Mouse (Mus musculus) inflammation-experienced regulatory T-cells, adult 16 weeks (primary cell): Measurements from ENCODE around the gene Emc9. TPM values are rescaled to one million over a fixed set of nuclear protein-coding genes. Genes with fewer than 3 reads are reported as not detected.

ENCODE experiments used
- polyA plus RNA-seq: library from polyadenylated mRNA; unstranded; fragments of 100-300 nt; shearing (Covaris generic); gene quantifications from one replicate; pipeline ENCODE4 v1.2.1, GENCODE M21; 2017

Gene Emc9
- 38.3 TPM for polyA plus RNA-seq

DNA sequence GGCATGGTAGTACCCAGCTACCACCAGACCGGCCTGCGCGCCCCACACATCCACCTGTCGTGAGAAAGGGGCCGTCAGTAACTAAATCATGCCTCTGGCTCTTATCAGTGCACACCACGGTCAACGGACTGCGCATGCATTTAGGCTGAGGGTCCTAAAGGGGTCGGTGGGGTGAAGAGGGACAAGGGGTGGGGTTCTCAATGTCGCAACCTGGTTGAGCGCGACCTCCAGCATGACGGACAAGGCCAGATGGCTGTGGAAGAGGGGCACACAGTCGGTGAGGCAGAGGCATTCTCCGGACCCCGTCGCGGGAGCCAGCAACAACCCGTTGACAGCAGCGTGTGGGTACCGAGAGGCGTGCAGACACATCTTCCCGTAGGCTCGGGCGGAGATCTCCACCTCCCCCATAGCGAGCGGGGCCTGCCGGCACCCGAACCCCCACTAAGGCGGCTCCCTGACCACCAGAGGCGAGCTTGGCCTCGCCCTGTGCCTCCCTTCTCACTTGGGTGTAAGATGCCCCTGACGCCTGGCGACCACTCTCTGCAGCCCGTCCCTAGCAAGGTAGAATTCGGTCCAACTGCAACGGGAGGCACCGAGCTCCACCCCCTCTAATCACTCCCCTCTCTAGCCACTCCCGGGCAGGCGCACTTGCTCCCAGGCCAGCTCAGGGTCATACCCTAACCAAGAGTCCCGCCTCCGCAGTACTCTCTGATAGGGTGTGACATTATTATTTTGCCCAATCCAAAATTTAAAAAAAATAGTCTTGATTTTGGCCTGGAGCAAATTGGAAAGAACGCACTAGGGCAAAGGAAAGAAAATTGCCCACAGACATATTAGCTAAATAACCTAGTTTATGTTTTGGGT is at the start of gene Emc9:
TSS of gene Emc9 (minus strand) at position 601 of the 864 bp plus-strand sequence.

DNA sequence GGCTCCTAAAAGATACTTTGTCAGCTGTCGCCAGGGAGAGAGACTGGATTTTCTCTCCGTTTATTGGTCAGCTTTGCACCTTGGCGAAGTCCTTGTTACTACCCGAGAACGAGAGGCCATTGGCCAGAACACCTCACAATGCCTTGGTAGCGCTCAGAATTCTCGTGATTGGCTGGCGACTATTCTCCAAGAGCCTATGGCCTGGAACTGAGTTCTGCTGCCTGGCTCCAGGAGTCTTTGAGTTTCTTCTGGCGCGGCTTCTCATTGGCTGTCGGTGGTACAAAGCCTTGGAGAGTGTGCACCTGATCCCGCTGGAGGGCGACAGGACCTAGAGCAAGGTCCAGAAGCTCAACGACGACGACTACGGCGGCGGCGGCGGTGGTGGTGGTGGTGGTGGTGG is 32.7 kb upstream of the Emc9 start, which contains the start of gene Rec8:
TSS of gene Rec8 (plus strand) at position 216 of the 400 bp plus-strand sequence.

DNA sequence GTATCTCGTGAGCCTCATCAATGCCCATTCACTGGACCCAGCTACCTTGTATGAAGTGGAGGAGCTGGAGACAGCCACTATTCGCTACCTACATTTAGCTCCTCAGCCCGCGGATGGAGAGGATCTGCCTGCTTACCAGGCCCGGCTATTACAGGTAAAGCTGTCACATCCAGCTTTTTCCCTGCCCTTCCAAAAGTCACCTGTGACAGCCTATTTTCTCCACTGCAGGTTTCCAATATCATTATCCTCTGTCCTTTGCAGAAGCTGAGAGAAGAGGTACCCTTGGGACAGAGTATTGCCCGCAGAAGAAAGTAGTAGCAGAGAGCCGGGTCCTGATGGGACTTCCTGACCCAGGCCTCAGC is 18.1 kb upstream of the Emc9 start, which contains the start of gene Irf9:
TSS of gene Irf9 (plus strand) at position 301 of the 362 bp plus-strand sequence.

DNA sequence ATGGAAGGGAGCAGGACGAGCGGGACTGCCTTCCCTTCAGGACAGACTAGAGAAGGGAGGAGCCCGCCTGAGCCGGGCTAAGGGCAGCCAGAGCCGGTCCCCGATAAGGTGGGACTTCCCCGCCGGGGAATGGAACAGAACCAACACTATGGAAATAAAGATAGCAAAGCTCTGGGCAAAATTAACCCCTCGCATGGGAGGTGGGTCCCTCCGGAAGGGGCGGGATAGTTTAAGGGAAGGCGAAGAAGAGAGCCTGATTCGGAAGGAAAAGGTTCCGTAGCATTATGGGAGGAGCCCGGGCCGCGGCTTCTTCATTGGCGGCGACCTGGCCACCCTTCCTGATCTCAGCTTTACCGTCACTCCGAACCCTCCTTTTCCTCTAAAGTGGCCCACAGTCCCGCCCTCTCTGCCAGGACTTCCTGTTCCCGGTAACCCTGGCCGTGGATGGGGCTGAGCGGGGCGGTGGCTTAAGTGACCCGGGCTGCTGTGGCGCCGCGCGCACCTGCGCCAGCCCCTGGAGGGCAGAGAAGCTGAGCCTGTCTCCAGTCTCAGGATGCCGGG is 6.3 kb upstream of the Emc9 start, which contains the start of gene Rnf31:
TSS of gene Rnf31 (plus strand) at position 378 of the 561 bp plus-strand sequence.

DNA sequence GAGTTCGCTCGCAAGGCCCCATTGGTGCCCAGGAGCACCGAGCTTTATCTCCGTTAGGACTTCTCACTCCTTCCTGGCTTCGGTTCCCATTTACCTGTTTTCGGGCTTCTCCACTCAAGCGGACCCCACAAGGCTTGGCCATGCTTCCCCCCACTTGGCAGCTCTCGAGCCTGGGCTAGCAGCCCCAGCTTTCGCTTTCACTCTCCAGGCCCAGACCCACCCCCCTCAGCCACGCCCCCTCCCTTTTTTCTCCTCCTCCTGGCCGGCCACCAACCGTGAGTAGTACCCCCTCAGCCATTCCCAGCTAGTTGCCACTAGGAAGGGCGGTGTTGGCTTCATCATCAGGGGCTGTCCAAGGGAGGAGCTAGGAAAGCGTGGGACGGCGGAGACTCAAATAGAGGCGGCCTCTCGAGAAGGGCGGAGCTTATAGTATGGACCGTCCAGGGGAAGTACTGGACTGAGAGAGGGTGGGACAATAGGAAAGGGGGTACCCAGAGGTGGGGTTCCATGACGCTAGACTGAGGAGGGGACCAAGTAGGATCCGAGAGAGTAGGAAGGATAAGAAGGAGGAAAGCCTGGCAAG is 5.7 kb upstream of the Emc9 start, which contains the start of gene Psme2:
TSS of gene Psme2 (minus strand) at position 366 of the 583 bp plus-strand sequence.

DNA sequence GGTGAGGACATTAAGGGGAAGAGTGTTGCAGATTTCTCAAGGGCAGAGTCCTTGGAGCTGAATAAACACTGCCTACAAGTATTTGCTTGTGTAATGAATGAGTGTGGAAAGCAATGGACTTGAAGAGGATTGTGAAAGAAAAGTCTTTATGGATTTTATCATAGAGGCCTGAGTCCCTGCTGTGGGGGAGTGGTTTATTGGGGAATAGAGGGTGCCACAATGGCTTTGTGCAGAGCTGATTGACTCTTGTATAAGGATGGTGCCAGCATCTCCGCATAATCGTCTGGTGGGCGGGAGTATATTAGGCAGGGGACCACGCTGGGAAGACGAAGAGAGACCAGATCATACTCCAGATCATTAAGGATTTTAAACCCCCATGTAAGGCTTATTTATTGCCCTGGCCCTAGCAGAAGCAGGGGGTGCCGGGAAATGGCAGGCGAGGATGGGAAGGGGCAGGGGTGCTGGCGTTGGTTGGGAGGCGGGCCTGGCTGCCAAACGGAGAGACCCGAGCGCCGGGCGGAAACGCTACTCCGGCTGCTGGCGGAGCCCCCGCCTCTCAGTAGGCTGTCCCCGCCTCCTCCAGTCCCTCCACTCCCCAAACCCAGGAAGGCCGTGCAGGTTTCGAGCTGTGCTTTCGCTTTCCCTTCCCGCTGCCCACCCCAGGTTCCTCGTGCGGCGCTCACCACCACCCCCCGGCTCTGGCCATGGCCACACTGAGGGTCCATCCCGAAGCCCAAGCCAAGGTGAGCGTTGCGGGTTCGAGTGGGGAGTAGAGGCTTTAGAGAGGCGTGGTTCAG is 7.0 kb downstream of the Emc9 start, which contains the start of gene Psme1:
TSS of gene Psme1 (plus strand) at position 253 of the 797 bp plus-strand sequence.

DNA sequence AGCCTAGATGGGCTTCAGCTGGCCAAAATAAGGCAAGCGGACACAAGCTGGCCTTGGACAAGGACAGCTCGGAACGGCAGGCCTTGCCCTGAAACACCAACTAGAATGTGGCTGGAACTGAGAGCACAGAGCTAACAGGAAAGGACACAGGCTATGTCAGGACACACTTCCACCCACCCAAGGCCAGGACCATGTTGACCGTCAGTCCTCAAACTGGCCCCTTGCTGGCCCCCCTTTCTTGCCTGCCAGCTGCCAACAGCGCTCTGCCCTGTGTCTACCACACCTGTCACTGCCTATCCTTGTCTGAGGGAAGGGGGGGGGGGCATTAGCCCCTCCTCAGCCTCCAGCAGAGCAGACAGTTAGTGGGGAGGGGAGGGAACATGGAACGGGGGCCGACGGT is 9.8 kb downstream of the Emc9 start, which contains the start of gene Fitm1:
TSS of gene Fitm1 (plus strand) at position 316 of the 400 bp plus-strand sequence.

DNA sequence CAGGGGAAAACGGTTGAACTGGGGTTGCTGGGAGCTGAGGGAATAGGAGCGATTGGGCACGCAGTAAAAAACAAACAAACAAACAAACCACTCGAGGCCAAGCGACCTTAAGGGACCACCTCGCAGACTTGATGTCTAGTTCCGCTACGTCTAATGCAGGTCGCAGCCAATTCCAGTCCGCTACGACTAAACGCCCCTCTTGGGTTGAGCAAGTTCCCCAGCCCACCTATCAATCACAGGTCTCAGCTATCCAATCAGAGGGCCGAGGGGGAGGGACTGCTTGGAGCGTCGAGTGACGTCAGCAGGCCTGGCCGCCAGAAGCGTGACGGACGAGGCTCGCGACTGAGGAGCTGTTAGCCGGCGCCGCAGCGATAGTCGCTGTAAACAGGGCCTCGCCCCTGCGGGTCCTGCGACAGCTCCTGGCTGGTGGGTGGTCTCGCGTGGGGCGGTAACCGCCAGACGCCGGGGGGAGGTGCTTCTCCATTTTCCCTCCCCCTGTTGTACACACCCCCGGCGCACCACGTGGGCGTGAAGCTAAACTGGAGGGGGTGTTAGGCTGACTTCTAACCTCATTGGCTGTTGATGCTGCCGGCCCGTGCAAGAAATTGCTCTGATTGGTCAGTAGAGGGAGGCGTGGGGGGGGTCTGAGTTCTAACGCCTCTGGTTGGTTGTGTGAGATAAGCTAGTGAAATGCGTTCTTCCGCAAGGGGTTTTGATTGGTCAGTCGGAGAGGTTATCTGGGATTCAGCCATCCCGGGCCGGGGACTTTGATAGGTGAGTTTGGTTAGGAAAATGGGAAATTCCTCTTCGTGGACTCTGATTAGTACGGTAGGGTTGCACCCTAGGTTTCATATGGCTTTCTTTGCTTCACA is 24.7 kb downstream of the Emc9 start, which contains the start of gene A730061H03Rik:
TSS of gene A730061H03Rik (minus strand) at position 205 of the 872 bp plus-strand sequence.

DNA sequence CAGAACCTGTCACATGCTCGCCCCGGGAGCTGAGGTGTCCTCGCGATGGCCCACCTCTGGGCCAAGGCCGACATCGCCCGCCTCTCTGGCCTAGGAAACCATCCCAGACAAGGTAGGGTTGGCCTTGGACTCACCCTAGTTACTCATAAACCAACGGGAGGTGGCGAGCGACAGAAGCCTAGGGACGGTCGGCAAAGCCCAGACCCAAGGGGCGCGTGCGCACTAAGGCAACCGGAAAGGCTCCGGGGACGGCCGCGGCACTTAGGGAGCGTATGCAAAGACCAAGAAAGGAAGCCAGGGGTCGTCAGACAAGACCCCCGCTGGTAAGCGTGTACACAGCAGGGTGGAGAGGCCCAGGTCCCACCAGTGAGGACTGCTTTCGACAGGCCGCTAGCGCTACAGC is 25.3 kb downstream of the Emc9 start, which contains the start of gene Dcaf11:
TSS of gene Dcaf11 (plus strand) at position 208 of the 403 bp plus-strand sequence.

DNA sequence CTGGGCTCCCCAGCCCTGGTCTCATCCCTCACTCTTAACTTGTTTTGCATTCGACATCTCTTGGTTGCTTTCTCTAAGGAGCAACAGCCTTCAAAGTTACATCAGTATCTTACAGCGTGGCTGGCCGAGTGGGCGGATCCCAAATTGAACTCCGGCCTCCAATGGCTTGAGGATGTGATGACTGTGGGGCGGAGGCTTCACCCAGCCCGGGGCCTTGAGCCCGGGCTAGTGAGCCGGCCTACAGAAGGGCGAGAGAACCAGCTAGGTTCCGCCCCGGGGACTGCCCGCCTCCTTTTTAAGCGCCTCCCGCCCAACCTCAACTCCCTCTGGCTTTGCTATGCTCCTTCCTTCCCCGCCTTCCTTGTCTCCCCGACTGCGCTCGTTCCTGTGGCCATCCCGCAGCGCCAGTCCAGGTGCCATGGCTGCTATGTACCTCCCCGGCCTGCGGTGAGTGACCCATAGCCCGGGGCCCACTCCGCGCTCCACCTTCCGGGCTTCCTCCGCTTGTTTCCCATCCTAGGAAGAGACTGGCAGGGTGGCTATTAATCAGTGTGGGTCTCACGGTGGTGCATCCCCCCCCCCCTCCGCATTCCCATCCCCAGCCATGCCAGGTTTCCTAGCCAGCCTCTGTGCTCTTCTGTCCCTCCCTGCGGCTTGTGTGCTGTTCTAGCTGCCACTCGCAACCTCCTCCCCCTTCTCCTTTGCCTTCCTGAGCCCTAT is 44.9 kb downstream of the Emc9 start, which contains the start of gene Pck2:
TSS of gene Pck2 (plus strand) at position 200 of the 720 bp plus-strand sequence.

Other genes starting within 250 kb of the Emc9 start
- 43.1 TPM for gene Dhrs4, start 106.5 kb downstream of the Emc9 start, polyA plus RNA-seq
- gene Carmil3, start 94.7 kb downstream of the Emc9 start, polyA plus RNA-seq = 0.17 TPM
- gene Cpne6, start 74.9 kb downstream of the Emc9 start, polyA plus RNA-seq = not detected
- 0.07 TPM for gene Nrl, start 60.3 kb downstream of the Emc9 start, polyA plus RNA-seq
- gene Pck2, start 45.0 kb downstream of the Emc9 start, polyA plus RNA-seq = 63.7 TPM
- 170 TPM for gene Dcaf11, start 25.3 kb downstream of the Emc9 start, polyA plus RNA-seq
- 4.4 TPM for gene A730061H03Rik, start 24.9 kb downstream of the Emc9 start, polyA plus RNA-seq
- gene Fitm1, start 9.7 kb downstream of the Emc9 start, polyA plus RNA-seq = not detected
- 1,083 TPM for gene Psme1, start 7.2 kb downstream of the Emc9 start, polyA plus RNA-seq
- 924 TPM for gene Psme2, start 5.8 kb upstream of the Emc9 start, polyA plus RNA-seq
- 82.6 TPM for gene Rnf31, start 6.4 kb upstream of the Emc9 start, polyA plus RNA-seq
- gene Irf9, start 18.3 kb upstream of the Emc9 start, polyA plus RNA-seq = 199 TPM
- 10.8 TPM for gene Rec8, start 32.7 kb upstream of the Emc9 start, polyA plus RNA-seq
- gene Ipo4, start 50.7 kb upstream of the Emc9 start, polyA plus RNA-seq = 69.0 TPM
- gene Gm49378, start 52.6 kb upstream of the Emc9 start, polyA plus RNA-seq = 0.34 TPM
- 110 TPM for gene Tm9sf1, start 58.5 kb upstream of the Emc9 start, polyA plus RNA-seq
- gene Tssk4, start 64.9 kb upstream of the Emc9 start, polyA plus RNA-seq = 2.0 TPM
- 117 TPM for gene Mdp1, start 75.2 kb upstream of the Emc9 start, polyA plus RNA-seq
- gene Gmpr2, start 86.6 kb upstream of the Emc9 start, polyA plus RNA-seq = 60.7 TPM
- 431 TPM for gene Nedd8, start 86.8 kb upstream of the Emc9 start, polyA plus RNA-seq
- 67.8 TPM for gene Tinf2, start 96.5 kb upstream of the Emc9 start, polyA plus RNA-seq
- gene Tgm1, start 128.6 kb upstream of the Emc9 start, polyA plus RNA-seq = 0.48 TPM
- gene Rabggta, start 137.0 kb upstream of the Emc9 start, polyA plus RNA-seq = 76.4 TPM
- 55.5 TPM for gene Dhrs1, start 160.4 kb upstream of the Emc9 start, polyA plus RNA-seq
- 18.5 TPM for gene Nop9, start 160.4 kb upstream of the Emc9 start, polyA plus RNA-seq
- not detected for gene Cideb, start 173.2 kb upstream of the Emc9 start, polyA plus RNA-seq
- not detected for gene Ltb4r2, start 176.1 kb upstream of the Emc9 start, polyA plus RNA-seq
- 2.1 TPM for gene Ltb4r1, start 180.7 kb upstream of the Emc9 start, polyA plus RNA-seq
- 0.56 TPM for gene Adcy4, start 198.8 kb upstream of the Emc9 start, polyA plus RNA-seq
- 85.5 TPM for gene Ripk3, start 203.6 kb upstream of the Emc9 start, polyA plus RNA-seq
- gene Nfatc4, start 237.8 kb upstream of the Emc9 start, polyA plus RNA-seq = not detected